ENCODE assay signal across 8 mouse cellular contexts in the genomic region with DNA sequence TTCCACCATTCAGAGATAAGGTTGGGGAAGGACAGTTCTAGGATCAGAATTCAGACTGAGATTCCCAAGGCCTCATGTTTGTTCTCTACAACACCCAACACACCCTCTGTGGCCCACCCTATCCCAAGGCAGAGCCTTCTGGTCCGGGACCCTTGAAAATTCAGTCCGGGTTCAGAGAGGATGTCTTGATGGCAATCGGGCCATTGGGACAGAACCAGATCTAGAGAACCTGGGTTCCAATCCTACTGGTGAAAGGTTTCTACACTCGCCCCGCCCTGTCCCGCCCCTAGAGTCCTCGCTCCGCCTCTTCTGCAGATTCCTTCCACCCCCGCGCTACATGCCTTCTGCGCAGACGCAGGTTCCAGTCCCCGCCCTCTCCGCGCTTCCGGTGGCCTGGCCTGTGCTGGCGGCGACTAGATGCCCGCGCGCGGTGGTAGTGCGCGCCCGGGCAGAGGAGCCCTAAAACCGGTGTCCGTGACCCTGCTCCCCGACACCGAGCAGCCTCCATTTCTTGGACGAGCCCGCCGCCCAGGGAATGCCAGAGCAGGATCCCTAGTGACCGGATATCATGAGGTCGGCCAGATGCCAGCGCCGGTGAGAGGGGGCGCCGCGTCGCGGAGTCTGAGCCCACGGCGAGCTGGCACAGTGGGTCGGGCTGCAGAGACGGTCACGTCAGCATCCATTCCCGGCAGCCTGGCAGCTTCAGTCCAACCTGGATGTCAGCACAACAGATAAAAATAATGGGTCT. TPM values are rescaled to one million over a fixed set of nuclear protein-coding genes. Genes with fewer than 3 reads are reported as not detected.
DNase-seq lines count a peak whose midpoint lies in the region; ATAC-seq and TF ChIP-seq lines count a peak whose summit lies in the region.

A gene (plus strand): TSS at position 382 of the 748 bp plus-strand sequence.

- peaks cover 49% of the 10 kb centered on the region for H3K4me1 ChIP-seq in embryonic facial prominence, embryonic 13.5 days
- peaks cover 24% of the 10 kb centered on the region for H3K4me1 ChIP-seq in heart, adult 2 months (ENCODE audit: control insufficient read depth, insufficient read depth, low read length)

- H3K27ac ChIP-seq in embryonic facial prominence, embryonic 13.5 days = peak within 1 kb of the TSS; percentile 92
- peak within 1 kb of the TSS; percentile 76 for H3K27ac ChIP-seq in heart, adult 2 months

- no peaks in the 10 kb centered on the region for H3K9me3 ChIP-seq in embryonic facial prominence, embryonic 13.5 days

- peak; percentile 59 for TF ChIP-seq CTCF in heart, adult 2 months (IDR thresholded peaks at IDR 0.05)

- no peaks in the 10 kb centered on the region for H3K79me2 ChIP-seq in heart, adult 2 months (replicated peaks; ENCODE audit: control insufficient read depth, insufficient read depth, low read length)

- H3K9ac ChIP-seq in embryonic facial prominence, embryonic 13.5 days = peak within 1 kb of the TSS; percentile 82
- peak within 1 kb of the TSS; percentile 75 for H3K9ac ChIP-seq in heart, adult 2 months (ENCODE audit: low read depth, low read length)

- H3K27me3 ChIP-seq in embryonic facial prominence, embryonic 13.5 days = peaks cover 11% of the 10 kb centered on the region
- H3K27me3 ChIP-seq in heart, adult 2 months (ENCODE audit: control insufficient read depth, insufficient read depth, low read length) = no peaks in the 10 kb centered on the region

- DNase-seq in A20 (ENCODE audit: low read depth, low spot score) (peak; percentile 94), liver (peak; percentile 96)
- peak; percentile 94 for DNase-seq in adrenal gland, postnatal 36 days
- peak; percentile 92 to 93 for DNase-seq in heart, adult 2 months
- DNase-seq in kidney, adult 8-10 months = peak; percentile 87
- DNase-seq in monocyte, adult 2 months (ENCODE audit: low read depth in 1 of 2, low spot score in 2 of 2) = peak; percentile 55 to 79
- DNase-seq in spleen, postnatal 14 days (ENCODE audit: low spot score in 2 of 2) = peak; percentile 86 to 88

- peak; percentile 63 for ATAC-seq in embryonic facial prominence, embryonic 13.5 days (ENCODE audit: insufficient number of reproducible peaks, insufficient read depth, low FRiP score, low TSS enrichment, low read depth)

- peak; percentile 55; the same call in 1 of the 2 replicates for TF ChIP-seq EP300 in heart, adult 2 months (IDR thresholded peaks at IDR 0.05; ENCODE audit: insufficient read depth, low read depth, low read length)

- peak within 1 kb of the TSS; percentile 61 for H3K4me3 ChIP-seq in embryonic facial prominence, embryonic 13.5 days
- H3K4me3 ChIP-seq in heart, adult 2 months = peak within 1 kb of the TSS; percentile 72

- peak within 1 kb of the TSS; percentile 81 for H3K4me2 ChIP-seq in embryonic facial prominence, embryonic 13.5 days

- peak; percentile 93 for TF ChIP-seq POLR2A in heart, adult 2 months (IDR thresholded peaks at IDR 0.05; ENCODE audit: insufficient read depth, low read depth, low read length)

- H3K36me3 ChIP-seq in embryonic facial prominence, embryonic 13.5 days = peaks cover 35% of the 10 kb centered on the region
- H3K36me3 ChIP-seq in heart, adult 2 months (ENCODE audit: control insufficient read depth, insufficient read depth, low read length) = no peaks in the 10 kb centered on the region

- 3% methylated on average over 47 of the region's 47 CpGs for WGBS in embryonic facial prominence, embryonic 13.5 days
- WGBS in heart, adult 2 months = 2% methylated on average over 47 of the region's 47 CpGs

- intact Hi-C loops in heart, adult 2 months (cut with DNase I) = no loop called here

RNA-seq across cellular contexts. Expression of the gene that starts here (rescaled TPM):
- total RNA-seq in adrenal gland, postnatal 36 days (2021) = 10 to 100 TPM; 22.1 to 22.7 TPM
- 42.2 and 44.1 TPM in 2 replicates for polyA plus RNA-seq in embryonic facial prominence, embryonic 13.5 days (2015; fragmentation: Nextera tagmentation; extraction: Ambion mirVana)
- 1 to 10 TPM; 5.1 to 6.2 TPM for total RNA-seq in heart, adult 2 months (2021)
- polyA plus RNA-seq in heart, adult 2 months (2012; rRNA removed) = 5.2 and 6.0 TPM in 2 replicates

Comparison
In these comparisons a context has a peak if more than half of its experiments do, and no peak if none do; other contexts are left out.
1. Peak in every context shown above with its lines: DNase-seq, ATAC-seq, H3K4me3 ChIP-seq and H3K27ac ChIP-seq.